Mouse (Mus musculus): ENCODE results near the gene Gm49337.

Gm49337 gene

GRCm38 (mm10) chr4:116162142-116162541 is 11.0 kb upstream of the Gm49337 start:
- DNase-seq (ENCODE audit: low spot score in 2 of 2): no peak

GRCm38 (mm10) chr4:116164759-116165554 is 8.2 kb upstream of the Gm49337 start:
- DNase-seq (ENCODE audit: low spot score in 2 of 2): no peak

- no peak for DNase-seq (ENCODE audit: low spot score in 2 of 2)
Measured at GRCm38 (mm10) chr4:116165708-116166407, 7.3 kb upstream of the Gm49337 start.

- no peak for DNase-seq (ENCODE audit: low spot score in 2 of 2)
Measured at GRCm38 (mm10) chr4:116167404-116167803, 5.8 kb upstream of the Gm49337 start, which contains the start of gene Tspan1. TSS of gene Tspan1 (minus strand) at chr4:116167601.

GRCm38 (mm10) chr4:116168617-116169352 is 4.4 kb upstream of the Gm49337 start:
- peak; percentile 82 to 85 for DNase-seq (ENCODE audit: low spot score in 2 of 2)

- DNase-seq (ENCODE audit: low spot score in 2 of 2): no peak
Measured at GRCm38 (mm10) chr4:116169353-116169672, 3.9 kb upstream of the Gm49337 start.

GRCm38 (mm10) chr4:116173752-116174151 is 568 bp downstream of the Gm49337 start:
- no peak for DNase-seq (ENCODE audit: low spot score in 2 of 2)

- no peak for DNase-seq (ENCODE audit: low spot score in 2 of 2)
Measured at GRCm38 (mm10) chr4:116174466-116175116, 1.4 kb downstream of the Gm49337 start.

- DNase-seq (ENCODE audit: low spot score in 2 of 2): no peak
Measured at GRCm38 (mm10) chr4:116175136-116175535, 2.0 kb downstream of the Gm49337 start.

- DNase-seq (ENCODE audit: low spot score in 2 of 2): peak; percentile 44 to 76
Measured at GRCm38 (mm10) chr4:116175711-116176542, 2.7 kb downstream of the Gm49337 start.

- DNase-seq (ENCODE audit: low spot score in 2 of 2): peak in 1 of 2 experiments; percentile 62
Measured at GRCm38 (mm10) chr4:116176543-116176988, 3.4 kb downstream of the Gm49337 start.

- no peak for DNase-seq (ENCODE audit: low spot score in 2 of 2)
Measured at GRCm38 (mm10) chr4:116177140-116177539, 4.0 kb downstream of the Gm49337 start.

GRCm38 (mm10) chr4:116182079-116182478 is 8.9 kb downstream of the Gm49337 start:
- no peak for DNase-seq (ENCODE audit: low spot score in 2 of 2)

- no peak for DNase-seq (ENCODE audit: low spot score in 2 of 2)
Measured at GRCm38 (mm10) chr4:116182745-116183144, 9.6 kb downstream of the Gm49337 start.

GRCm38 (mm10) chr4:116185083-116185482 is 11.9 kb downstream of the Gm49337 start:
- no peak for DNase-seq (ENCODE audit: low spot score in 2 of 2)

GRCm38 (mm10) chr4:116192286-116192835 is 19.2 kb downstream of the Gm49337 start:
- no peak for DNase-seq (ENCODE audit: low spot score in 2 of 2)

- no peak for DNase-seq (ENCODE audit: low spot score in 2 of 2)
Measured at GRCm38 (mm10) chr4:116193583-116194383, 20.6 kb downstream of the Gm49337 start.

- DNase-seq (ENCODE audit: low spot score in 2 of 2): no peak
Measured at GRCm38 (mm10) chr4:116198422-116198821, 25.2 kb downstream of the Gm49337 start.

- DNase-seq (ENCODE audit: low spot score in 2 of 2): no peak
Measured at GRCm38 (mm10) chr4:116204422-116204821, 31.2 kb downstream of the Gm49337 start.

GRCm38 (mm10) chr4:116206531-116206930 is 33.3 kb downstream of the Gm49337 start:
- DNase-seq (ENCODE audit: low spot score in 2 of 2): no peak

Data from right cerebral cortex, adult 2 months (tissue).